ENCODE assay signal across 23 mouse cellular contexts in the genomic region with DNA sequence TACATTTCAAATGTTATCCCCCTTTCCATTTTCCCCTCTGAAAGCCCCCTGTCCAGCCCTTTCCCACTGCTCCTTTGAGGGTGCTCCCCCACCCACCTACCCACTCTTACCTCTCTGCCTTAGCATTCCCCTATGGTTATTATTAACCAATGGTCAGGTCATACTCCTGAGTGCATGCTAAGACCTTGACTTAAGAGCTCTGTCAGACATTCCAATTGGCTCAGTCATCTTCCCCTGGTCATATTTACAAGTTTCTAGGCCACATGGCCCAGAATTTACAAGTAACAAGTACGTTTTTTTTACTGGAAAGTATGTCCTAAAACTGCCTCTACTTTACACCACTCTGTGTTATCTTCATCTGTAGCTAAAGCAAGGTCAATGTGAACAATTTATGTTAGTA.
"Had no signal": no experiment of that assay in that cellular context is flagged by ENCODE, and none has a peak within 500 bp of the region (broad histone marks: within the 10 kb centered on the region; RNA-seq: fewer than 3 reads in every experiment).

No protein-coding gene starts in this region.

- H3K27me3 ChIP-seq: limb, embryonic 12.5 days; limb, embryonic 13.5 days; limb, embryonic 15.5 days; liver, embryonic 12.5 days; liver, embryonic 13.5 days; liver, embryonic 15.5 days; lung, embryonic 15.5 days; megakaryocyte, embryonic 14.5 days; midbrain, embryonic 12.5 days; midbrain, embryonic 13.5 days; midbrain, embryonic 15.5 days had no signal

- ATAC-seq: liver, embryonic 12.5 days; liver, postnatal 0 days; lung, postnatal 0 days; midbrain, embryonic 13.5 days; midbrain, embryonic 15.5 days; midbrain, embryonic 16.5 days had no signal

- DNase-seq: liver; liver, embryonic 13.5 days; liver, postnatal 0 days; lung, adult 18-20 months; lung, adult 2 months; lung, embryonic 14.5 days; lung, postnatal 10 days; lung, postnatal 14 days; lung, postnatal 36 days; lung, postnatal 4 days; midbrain, embryonic 14.5 days had no signal
